Mouse (Mus musculus) limb, embryonic 14.5 days (tissue): ENCODE measurements around the gene Zranb1. TPM values are rescaled to one million over a fixed set of nuclear protein-coding genes. Genes with fewer than 3 reads are reported as not detected.

Experiments used
- ATAC-seq: fragments of 200-750 bp; cut with Nextera tagmentation; 2 replicates; pipeline ENCODE4 v1.8.0; 2017; ENCODE audit warnings: low read depth, moderate number of reproducible peaks, moderate TSS enrichment; ENCODE audit not compliant: low FRiP score
- DNase-seq: peaks from one replicate; pipeline ENCODE4 v3.0.0-alpha.2; 2015; ENCODE audit warnings: low spot score
- H3K27ac ChIP-seq: fragments of 300-500 bp; sonication (generic); replicated peaks from 2 replicates; pipeline ENCODE4 v1.5.1; 2014; ENCODE audit warnings: low read depth, mild to moderate bottlenecking, low read length, moderate library complexity, mixed read lengths
- H3K27me3 ChIP-seq: fragments of 300-500 bp; sonication (generic); 2 replicates; pipeline ENCODE4 v1.6.1; 2014; ENCODE audit warnings: low read length, mixed read lengths; ENCODE audit not compliant: control insufficient read depth, insufficient read depth
- H3K36me3 ChIP-seq: fragments of 300-500 bp; sonication (generic); 2 replicates; pipeline ENCODE4 v1.6.1; 2014; ENCODE audit warnings: mild to moderate bottlenecking, low read length, moderate library complexity, mixed read lengths; ENCODE audit not compliant: control insufficient read depth, insufficient read depth
- H3K4me1 ChIP-seq: fragments of 300-500 bp; sonication (generic); 2 replicates; pipeline ENCODE4 v1.6.1; 2014; ENCODE audit warnings: antibody characterized with exemption, low read length, mixed read lengths; ENCODE audit not compliant: control insufficient read depth, insufficient read depth
- H3K4me2 ChIP-seq: fragments of 300-500 bp; sonication (generic); replicated peaks from 2 replicates; pipeline ENCODE4 v1.6.1; 2014; ENCODE audit warnings: low read depth, mild to moderate bottlenecking, low read length, moderate library complexity; ENCODE audit not compliant: severe bottlenecking
- H3K4me3 ChIP-seq: fragments of 300-500 bp; sonication (generic); replicated peaks from 2 replicates; pipeline ENCODE4 v1.5.1; 2014; ENCODE audit warnings: low read length
- H3K9ac ChIP-seq: fragments of 300-500 bp; sonication (generic); 2 replicates; pipeline ENCODE4 v1.6.1; 2014; ENCODE audit warnings: mild to moderate bottlenecking, low read depth, low read length, moderate library complexity; ENCODE audit not compliant: severe bottlenecking
- H3K9me3 ChIP-seq: fragments of 300-500 bp; sonication (generic); 2 replicates; pipeline ENCODE4 v1.6.1; 2016; ENCODE audit warnings: low read length; ENCODE audit not compliant: control insufficient read depth
- POLR2A ChIP-seq: fragments of 200-500 bp; IDR thresholded peaks from 2 replicates; pipeline ENCODE4 v1.8.0; 2012; ENCODE audit warnings: inconsistent platforms, mild to moderate bottlenecking, moderate library complexity, borderline replicate concordance; ENCODE audit not compliant: insufficient read depth, insufficient read length; ENCODE audit errors: extremely low read depth
- WGBS: fragments of 180-500 bp; shearing (Covaris S2); extraction: QIAGEN DNeasy Blood & Tissue Kit; methylation state at CpG from one replicate; pipeline ENCODE4 v1.1.7; 2014; 5-methylcytosine and 5-hydroxymethylcytosine counted together
- polyA plus RNA-seq, 2 experiments: library from polyadenylated mRNA; depleted of rRNA in 1 of 2; stranded (reverse) in 1 of 2; unstranded in 1 of 2; fragments of >200 nt; fragmentation: Nextera tagmentation in 1 of 2; extraction: Ambion mirVana in 1 of 2; gene quantifications; 2 replicates each; pipeline versions ENCODE4 v1.2.1 to v1.2.3; 2012 to 2014

Gene Zranb1
- polyA plus RNA-seq, 2 experiments: 18.1 TPM

- 55% methylated on average over 2 of the region's 2 CpGs for WGBS
Measured at GRCm38 (mm10) chr7:132976079-132976478, 45.1 kb downstream of the Zranb1 start.

DNA sequence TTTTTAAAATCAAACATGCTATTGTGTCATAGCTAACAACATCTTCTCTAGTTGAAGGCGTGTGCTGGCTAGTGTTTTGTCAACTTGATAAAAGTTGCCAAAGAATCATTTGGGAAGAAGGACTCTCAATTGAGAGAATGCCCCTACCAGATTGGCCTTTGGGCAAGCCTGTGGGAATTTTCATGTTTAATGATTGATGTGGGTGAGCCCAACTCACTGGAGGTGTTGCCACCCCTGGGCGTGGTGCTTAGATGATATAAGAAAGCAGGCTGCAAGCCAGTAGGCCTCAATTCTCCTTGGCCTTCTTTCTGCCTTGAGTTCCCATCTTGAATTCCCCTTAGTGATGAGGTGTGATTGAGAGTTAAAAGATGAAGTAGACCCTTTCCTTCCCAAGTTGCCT is 47.0 kb downstream of the Zranb1 start:
- Histone ChIP-seq H3K4me1 (no peaks in the 10 kb centered on the region), H3K4me2 (no peak overlapping the region), H3K4me3 (no peak overlapping the region), H3K27me3 (no peaks in the 10 kb centered on the region), H3K9ac (no peak overlapping the region), H3K36me3 (peaks cover 50% of the 10 kb centered on the region), H3K9me3 (no peaks in the 10 kb centered on the region), H3K27ac (no peak overlapping the region)
- 90% methylated on average over 2 of the region's 2 CpGs for WGBS
- no peak for ATAC-seq
- DNase-seq: no peak
- TF ChIP-seq POLR2A: no peak

More at GRCm38 (mm10) chr7:132976079-132976478, 45.1 kb downstream of the Zranb1 start:
- H3K4me2 ChIP-seq: no peak overlapping the region
- TF ChIP-seq POLR2A: no peak
- DNase-seq (no peak), ATAC-seq (no peak)
- H3K9ac ChIP-seq: no peak overlapping the region
- H3K4me3 ChIP-seq: no peak overlapping the region
- peaks cover 39% of the 10 kb centered on the region for H3K36me3 ChIP-seq
- H3K9me3 ChIP-seq: no peaks in the 10 kb centered on the region
- no peaks in the 10 kb centered on the region for H3K4me1 ChIP-seq
- no peaks in the 10 kb centered on the region for H3K27me3 ChIP-seq
- H3K27ac ChIP-seq: no peak overlapping the region

DNA sequence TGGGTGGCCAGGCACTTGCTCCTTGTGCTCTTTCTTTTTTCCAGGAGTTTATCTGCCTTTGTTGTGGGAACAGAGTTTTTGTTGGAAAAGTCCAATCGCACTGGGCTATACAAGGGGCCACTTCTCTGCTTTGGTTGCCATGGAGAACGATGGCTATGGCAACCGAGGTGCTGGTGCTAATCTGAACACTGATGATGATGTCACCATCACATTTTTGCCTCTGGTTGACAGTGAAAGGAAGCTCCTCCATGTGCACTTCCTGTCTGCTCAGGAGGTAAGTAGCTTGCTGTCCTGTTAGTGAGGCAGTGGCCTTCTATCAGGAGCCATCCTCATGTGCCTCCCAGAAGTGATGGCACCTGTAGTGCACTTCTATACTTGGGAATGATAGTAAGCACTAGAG is 51.7 kb downstream of the Zranb1 start:
- no peaks in the 10 kb centered on the region for H3K27me3 ChIP-seq
- no peak overlapping the region for H3K27ac ChIP-seq
- H3K36me3 ChIP-seq: peaks cover 51% of the 10 kb centered on the region
- H3K4me2 ChIP-seq: no peak overlapping the region
- WGBS: 83% methylated on average over 3 of the region's 3 CpGs
- no peak overlapping the region for H3K4me3 ChIP-seq
- H3K9ac ChIP-seq: no peak overlapping the region
- DNase-seq (no peak), ATAC-seq (no peak)
- H3K4me1 ChIP-seq: no peaks in the 10 kb centered on the region
- TF ChIP-seq POLR2A: no peak
- no peaks in the 10 kb centered on the region for H3K9me3 ChIP-seq

- H3K27ac ChIP-seq: no peak overlapping the region
- TF ChIP-seq POLR2A: no peak
- no peaks in the 10 kb centered on the region for H3K4me1 ChIP-seq
- peaks cover 78% of the 10 kb centered on the region for H3K36me3 ChIP-seq
- 92% methylated on average over 5 of the region's 5 CpGs for WGBS
- H3K4me3 ChIP-seq: no peak overlapping the region
- no peak overlapping the region for H3K4me2 ChIP-seq
- H3K27me3 ChIP-seq: no peaks in the 10 kb centered on the region
- DNase-seq (no peak), ATAC-seq (no peak)
- H3K9ac ChIP-seq: no peak overlapping the region
- H3K9me3 ChIP-seq: no peaks in the 10 kb centered on the region
Measured at GRCm38 (mm10) chr7:132989839-132990238, 58.9 kb downstream of the Zranb1 start.

GRCm38 (mm10) chr7:132991240-132991900 is 60.4 kb downstream of the Zranb1 start:
- no peak for DNase-seq
- ATAC-seq: no peak
- Histone ChIP-seq H3K36me3 (peaks cover 85% of the 10 kb centered on the region), H3K9ac (no peak overlapping the region), H3K4me1 (no peaks in the 10 kb centered on the region), H3K4me2 (no peak overlapping the region), H3K27me3 (no peaks in the 10 kb centered on the region), H3K27ac (no peak overlapping the region), H3K9me3 (no peaks in the 10 kb centered on the region), H3K4me3 (no peak overlapping the region)
- WGBS: 85% methylated on average over 14 of the region's 14 CpGs
- TF ChIP-seq POLR2A: no peak

- no peak overlapping the region for H3K9ac ChIP-seq
- no peak overlapping the region for H3K27ac ChIP-seq
- no peak overlapping the region for H3K4me2 ChIP-seq
- TF ChIP-seq POLR2A: no peak
- DNase-seq: peak; percentile 32
- ATAC-seq: peak; percentile 46; the same call in 1 of the 2 replicates
- no peaks in the 10 kb centered on the region for H3K9me3 ChIP-seq
- WGBS: 85% methylated on average over 9 of the region's 9 CpGs
- H3K36me3 ChIP-seq: peaks cover 91% of the 10 kb centered on the region
- no peaks in the 10 kb centered on the region for H3K27me3 ChIP-seq
- no peak overlapping the region for H3K4me3 ChIP-seq
- no peaks in the 10 kb centered on the region for H3K4me1 ChIP-seq
Measured at GRCm38 (mm10) chr7:132992967-132993615, 62.1 kb downstream of the Zranb1 start.
